Mouse (Mus musculus): Measurements from ENCODE around the gene Pdpn. TPM values are rescaled to one million over a fixed set of nuclear protein-coding genes. Genes with fewer than 3 reads are reported as not detected.
A peak's percentile ranks its signal among the peaks of the same experiment; 100 is the strongest.

Gene Pdpn
- polyA plus RNA-seq, 2 experiments = 34.3 to 80.3 TPM

GRCm38 (mm10) chr4:143231790-143232422, 67.5 kb downstream of the Pdpn start:
- H3K4me2 ChIP-seq (replicated peaks; ENCODE audit: low read depth, low read length, severe bottlenecking) = no peak overlapping the region
- H3K27me3 ChIP-seq (ENCODE audit: control insufficient read depth, insufficient read depth, low read length) = no peaks in the 10 kb centered on the region
- DNase-seq (ENCODE audit: low spot score) = no peak
- H3K36me3 ChIP-seq (ENCODE audit: control insufficient read depth, insufficient read depth, low read length) = no peaks in the 10 kb centered on the region
- 0 out of 2 replicates have a peak, but pooled peaks have one; percentile 28 for ATAC-seq (ENCODE audit: low FRiP score, low read depth)
- peaks cover 4% of the 10 kb centered on the region; the same call in 1 of the 2 replicates for H3K9me3 ChIP-seq (ENCODE audit: control insufficient read depth, low read length)
- peaks cover 11% of the 10 kb centered on the region for H3K4me1 ChIP-seq (ENCODE audit: control insufficient read depth, insufficient read depth, low read length)
- no peak overlapping the region for H3K4me3 ChIP-seq (replicated peaks; ENCODE audit: low read length)
- no peak for TF ChIP-seq POLR2A (IDR thresholded peaks at IDR 0.05; ENCODE audit: borderline replicate concordance, extremely low read depth, insufficient read depth, insufficient read length)
- peak overlapping the region; percentile 52 for H3K27ac ChIP-seq (replicated peaks; ENCODE audit: low read depth, low read length)
- 86% methylated on average over 10 of the region's 10 CpGs for WGBS
- no peak overlapping the region for H3K9ac ChIP-seq (ENCODE audit: low read depth, low read length, severe bottlenecking)

GRCm38 (mm10) chr4:143231110-143231509, 68.3 kb downstream of the Pdpn start:
- H3K36me3 ChIP-seq (ENCODE audit: control insufficient read depth, insufficient read depth, low read length) = no peaks in the 10 kb centered on the region
- peaks cover 4% of the 10 kb centered on the region; the same call in 1 of the 2 replicates for H3K9me3 ChIP-seq (ENCODE audit: control insufficient read depth, low read length)
- peaks cover 12% of the 10 kb centered on the region for H3K4me1 ChIP-seq (ENCODE audit: control insufficient read depth, insufficient read depth, low read length)
- 0 out of 2 replicates have a peak overlapping the region, but pooled peaks have one; percentile 52 for H3K27ac ChIP-seq (replicated peaks; ENCODE audit: low read depth, low read length)
- 26% methylated on average over 3 of the region's 3 CpGs for WGBS
- peak; percentile 79 for ATAC-seq (ENCODE audit: low FRiP score, low read depth)
- no peaks in the 10 kb centered on the region for H3K27me3 ChIP-seq (ENCODE audit: control insufficient read depth, insufficient read depth, low read length)
- no peak overlapping the region for H3K9ac ChIP-seq (ENCODE audit: low read depth, low read length, severe bottlenecking)
- no peak overlapping the region for H3K4me3 ChIP-seq (replicated peaks; ENCODE audit: low read length)
- no peak overlapping the region for H3K4me2 ChIP-seq (replicated peaks; ENCODE audit: low read depth, low read length, severe bottlenecking)
- no peak for TF ChIP-seq POLR2A (IDR thresholded peaks at IDR 0.05; ENCODE audit: borderline replicate concordance, extremely low read depth, insufficient read depth, insufficient read length)
- peak; percentile 79 for DNase-seq (ENCODE audit: low spot score)

- H3K4me1 ChIP-seq (ENCODE audit: control insufficient read depth, insufficient read depth, low read length) = peaks cover 14% of the 10 kb centered on the region
- TF ChIP-seq POLR2A (IDR thresholded peaks at IDR 0.05; ENCODE audit: borderline replicate concordance, extremely low read depth, insufficient read depth, insufficient read length) = no peak
- no peak overlapping the region for H3K4me3 ChIP-seq (replicated peaks; ENCODE audit: low read length)
- no peak overlapping the region for H3K27ac ChIP-seq (replicated peaks; ENCODE audit: low read depth, low read length)
- H3K4me2 ChIP-seq (replicated peaks; ENCODE audit: low read depth, low read length, severe bottlenecking) = no peak overlapping the region
- H3K36me3 ChIP-seq (ENCODE audit: control insufficient read depth, insufficient read depth, low read length) = no peaks in the 10 kb centered on the region
- H3K9me3 ChIP-seq (ENCODE audit: control insufficient read depth, low read length) = no peaks in the 10 kb centered on the region
- WGBS = 60% methylated on average over 5 of the region's 5 CpGs
- H3K27me3 ChIP-seq (ENCODE audit: control insufficient read depth, insufficient read depth, low read length) = no peaks in the 10 kb centered on the region
- no peak for ATAC-seq (ENCODE audit: low FRiP score, low read depth)
- H3K9ac ChIP-seq (ENCODE audit: low read depth, low read length, severe bottlenecking) = no peak overlapping the region
- DNase-seq (ENCODE audit: low spot score) = no peak
Measured at GRCm38 (mm10) chr4:143227976-143228375, 71.4 kb downstream of the Pdpn start.

- DNase-seq (ENCODE audit: low spot score) (peak; percentile 20), ATAC-seq (ENCODE audit: low FRiP score, low read depth) (no peak)
- Histone ChIP-seq H3K36me3 (ENCODE audit: control insufficient read depth, insufficient read depth, low read length) (no peaks in the 10 kb centered on the region), H3K9ac (ENCODE audit: low read depth, low read length, severe bottlenecking) (no peak overlapping the region), H3K27me3 (ENCODE audit: control insufficient read depth, insufficient read depth, low read length) (no peaks in the 10 kb centered on the region), H3K9me3 (ENCODE audit: control insufficient read depth, low read length) (no peaks in the 10 kb centered on the region), H3K4me1 (ENCODE audit: control insufficient read depth, insufficient read depth, low read length) (peaks cover 14% of the 10 kb centered on the region), H3K27ac (replicated peaks; ENCODE audit: low read depth, low read length) (no peak overlapping the region), H3K4me2 (replicated peaks; ENCODE audit: low read depth, low read length, severe bottlenecking) (no peak overlapping the region), H3K4me3 (replicated peaks; ENCODE audit: low read length) (no peak overlapping the region)
- 39% methylated on average over 9 of the region's 9 CpGs for whole genome bisulfite sequencing
- TF ChIP-seq POLR2A (IDR thresholded peaks at IDR 0.05; ENCODE audit: borderline replicate concordance, extremely low read depth, insufficient read depth, insufficient read length) = no peak
Measured at GRCm38 (mm10) chr4:143225886-143226285, 73.5 kb downstream of the Pdpn start.

- no peak for DNase-seq (ENCODE audit: low spot score)
- no peaks in the 10 kb centered on the region for H3K36me3 ChIP-seq (ENCODE audit: control insufficient read depth, insufficient read depth, low read length)
- ATAC-seq (ENCODE audit: low FRiP score, low read depth) = no peak
- H3K9ac ChIP-seq (ENCODE audit: low read depth, low read length, severe bottlenecking) = no peak overlapping the region
- TF ChIP-seq POLR2A (IDR thresholded peaks at IDR 0.05; ENCODE audit: borderline replicate concordance, extremely low read depth, insufficient read depth, insufficient read length) = no peak
- 47% methylated on average over 9 of the region's 9 CpGs for WGBS
- H3K27ac ChIP-seq (replicated peaks; ENCODE audit: low read depth, low read length) = no peak overlapping the region
- no peak overlapping the region for H3K4me3 ChIP-seq (replicated peaks; ENCODE audit: low read length)
- H3K27me3 ChIP-seq (ENCODE audit: control insufficient read depth, insufficient read depth, low read length) = no peaks in the 10 kb centered on the region
- H3K4me1 ChIP-seq (ENCODE audit: control insufficient read depth, insufficient read depth, low read length) = 0 out of 2 replicates have a peak, but pooled peaks cover 3% of the 10 kb centered on the region
- no peaks in the 10 kb centered on the region for H3K9me3 ChIP-seq (ENCODE audit: control insufficient read depth, low read length)
- no peak overlapping the region for H3K4me2 ChIP-seq (replicated peaks; ENCODE audit: low read depth, low read length, severe bottlenecking)
Measured at GRCm38 (mm10) chr4:143219316-143219751, 80.0 kb downstream of the Pdpn start.
